Mouse (Mus musculus): Measurements from ENCODE around the gene Cpsf2. TPM values are rescaled to one million over a fixed set of nuclear protein-coding genes. Genes with fewer than 3 reads are reported as not detected.

The Cpsf2 gene
- total RNA-seq, 2 experiments from 2014 or later = 38.0 to 38.1 TPM

GRCm38 (mm10) chr12:101978162-101978561 is 2.4 kb downstream of the Cpsf2 start:
- no peak for DNase-seq (ENCODE audit: extremely low spot score in 1 of 2, low spot score in 2 of 2)
- intact Hi-C loops (cut with DNase I) = no loop called here

- intact Hi-C loops (cut with DNase I) = no loop called here
- no peak for DNase-seq (ENCODE audit: extremely low spot score in 1 of 2, low spot score in 2 of 2)
Observed at GRCm38 (mm10) chr12:101978588-101978987, 2.8 kb downstream of the Cpsf2 start.

- DNase-seq (ENCODE audit: extremely low spot score in 1 of 2, low spot score in 2 of 2) = no peak
- intact Hi-C loops (cut with DNase I) = no loop called here
Observed at GRCm38 (mm10) chr12:101979213-101979750, 3.5 kb downstream of the Cpsf2 start.

- intact Hi-C loops (cut with DNase I) = no loop called here
- no peak for DNase-seq (ENCODE audit: extremely low spot score in 1 of 2, low spot score in 2 of 2)
Observed at GRCm38 (mm10) chr12:101980266-101980665, 4.5 kb downstream of the Cpsf2 start.

- DNase-seq (ENCODE audit: extremely low spot score in 1 of 2, low spot score in 2 of 2) = no peak
- intact Hi-C loops (cut with DNase I) = no loop called here
Observed at GRCm38 (mm10) chr12:101981559-101981958, 5.8 kb downstream of the Cpsf2 start.

GRCm38 (mm10) chr12:101982977-101983376 is 7.2 kb downstream of the Cpsf2 start:
- no peak for DNase-seq (ENCODE audit: extremely low spot score in 1 of 2, low spot score in 2 of 2)
- intact Hi-C loops (cut with DNase I) = no loop called here

- DNase-seq (ENCODE audit: extremely low spot score in 1 of 2, low spot score in 2 of 2) = no peak
- intact Hi-C loops (cut with DNase I) = loop anchor here (5.0 kb wide), 2 partner anchors 402 to 477 kb away; no protein-coding TSS in a partner anchor
Observed at GRCm38 (mm10) chr12:101985110-101985509, 9.3 kb downstream of the Cpsf2 start.

GRCm38 (mm10) chr12:101987659-101988058 is 11.9 kb downstream of the Cpsf2 start:
- no peak for DNase-seq (ENCODE audit: extremely low spot score in 1 of 2, low spot score in 2 of 2)
- intact Hi-C loops (cut with DNase I) = loop anchor here (5.0 kb wide), 2 partner anchors 400 to 475 kb away; no protein-coding TSS in a partner anchor

- intact Hi-C loops (cut with DNase I) = loop anchor here (5.0 kb wide), 1 partner anchor 187 kb away; no protein-coding TSS in a partner anchor
- no peak for DNase-seq (ENCODE audit: extremely low spot score in 1 of 2, low spot score in 2 of 2)
Observed at GRCm38 (mm10) chr12:101994576-101995467, 19.0 kb downstream of the Cpsf2 start.

- DNase-seq (ENCODE audit: extremely low spot score in 1 of 2, low spot score in 2 of 2) = no peak
- intact Hi-C loops (cut with DNase I) = loop anchor here (5.0 kb wide), 1 partner anchor 183 kb away; no protein-coding TSS in a partner anchor
Observed at GRCm38 (mm10) chr12:101998929-101999328, 23.1 kb downstream of the Cpsf2 start.

- no peak for DNase-seq (ENCODE audit: extremely low spot score in 1 of 2, low spot score in 2 of 2)
- intact Hi-C loops (cut with DNase I) = no loop called here
Observed at GRCm38 (mm10) chr12:102000785-102001184, 25.0 kb downstream of the Cpsf2 start.

- intact Hi-C loops (cut with DNase I) = no loop called here
- DNase-seq (ENCODE audit: extremely low spot score in 1 of 2, low spot score in 2 of 2) = no peak
Observed at GRCm38 (mm10) chr12:102008111-102008977, 32.6 kb downstream of the Cpsf2 start.

GRCm38 (mm10) chr12:102009551-102009950 is 33.8 kb downstream of the Cpsf2 start:
- DNase-seq (ENCODE audit: extremely low spot score in 1 of 2, low spot score in 2 of 2) = no peak
- intact Hi-C loops (cut with DNase I) = no loop called here

- intact Hi-C loops (cut with DNase I) = no loop called here
- no peak for DNase-seq (ENCODE audit: extremely low spot score in 1 of 2, low spot score in 2 of 2)
Observed at GRCm38 (mm10) chr12:102014411-102014810, 38.6 kb downstream of the Cpsf2 start.

GRCm38 (mm10) chr12:102015127-102015526 is 39.3 kb downstream of the Cpsf2 start:
- intact Hi-C loops (cut with DNase I) = no loop called here

GRCm38 (mm10) chr12:102021923-102022322 is 46.1 kb downstream of the Cpsf2 start:
- peak in 1 of 2 experiments; percentile 27 for DNase-seq (ENCODE audit: extremely low spot score in 1 of 2, low spot score in 2 of 2)
- intact Hi-C loops (cut with DNase I) = no loop called here

More at GRCm38 (mm10) chr12:102015127-102015526, 39.3 kb downstream of the Cpsf2 start:
- no peak for DNase-seq (ENCODE audit: extremely low spot score in 1 of 2, low spot score in 2 of 2)

- no peak for DNase-seq (ENCODE audit: extremely low spot score in 1 of 2, low spot score in 2 of 2)
- intact Hi-C loops (cut with DNase I) = no loop called here
Observed at GRCm38 (mm10) chr12:102029184-102029583, 53.4 kb downstream of the Cpsf2 start.

GRCm38 (mm10) chr12:102029892-102030446 is 54.2 kb downstream of the Cpsf2 start:
- DNase-seq (ENCODE audit: extremely low spot score in 1 of 2, low spot score in 2 of 2) = no peak
- intact Hi-C loops (cut with DNase I) = no loop called here

GRCm38 (mm10) chr12:102034934-102035333 is 59.1 kb downstream of the Cpsf2 start:
- DNase-seq (ENCODE audit: extremely low spot score in 1 of 2, low spot score in 2 of 2) = no peak
- intact Hi-C loops (cut with DNase I) = no loop called here

Data from left cerebral cortex, postnatal 10 days (tissue).